In the genomic region with DNA sequence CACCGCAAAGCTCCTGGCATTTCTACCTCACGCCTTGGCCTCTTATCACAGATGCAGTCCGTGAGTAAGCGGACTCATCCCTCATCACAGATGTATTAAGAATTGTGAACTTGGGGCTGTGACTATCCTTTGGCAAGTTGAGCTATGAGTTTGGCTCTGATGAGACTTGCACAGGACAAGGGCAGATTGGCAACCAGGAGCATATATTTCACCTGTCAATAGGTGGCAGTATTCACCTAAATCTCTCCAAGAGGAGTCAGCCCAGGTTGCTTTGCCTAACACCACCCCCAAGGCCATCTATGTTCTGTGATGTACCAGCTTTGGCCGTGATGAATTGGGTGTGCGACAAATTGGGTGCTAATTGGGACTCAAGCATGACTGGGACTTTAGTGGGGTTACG, we compare ENCODE assay signal across 8 mouse cellular contexts.
A peak's percentile ranks its signal among the peaks of the same experiment; 100 is the strongest.
DNase-seq lines count a peak whose midpoint lies in the region; ATAC-seq and TF ChIP-seq lines count a peak whose summit lies in the region.

No protein-coding gene starts in this region.

- H3K4me3 ChIP-seq in hindbrain, embryonic 10.5 days, result no peak overlapping the region
- H3K4me3 ChIP-seq in hindbrain, embryonic 13.5 days, result no peak overlapping the region
- H3K4me3 ChIP-seq in forebrain, embryonic 13.5 days, result no peak overlapping the region
- H3K4me3 ChIP-seq in kidney, postnatal 0 days (replicated peaks; ENCODE audit: low read depth, low read length), result no peak overlapping the region
- H3K4me3 ChIP-seq in lung, embryonic 15.5 days, result no peak overlapping the region

- H3K27ac ChIP-seq in hindbrain, embryonic 10.5 days, result no peak overlapping the region
- no peak overlapping the region for H3K27ac ChIP-seq in hindbrain, embryonic 13.5 days
- no peak overlapping the region for H3K27ac ChIP-seq in forebrain, embryonic 13.5 days
- no peak overlapping the region for H3K27ac ChIP-seq in kidney, postnatal 0 days
- no peak overlapping the region for H3K27ac ChIP-seq in lung, embryonic 15.5 days

- peaks cover 4% of the 10 kb centered on the region; the same call in 1 of the 2 replicates for H3K27me3 ChIP-seq in hindbrain, embryonic 10.5 days (ENCODE audit: insufficient read depth, poor library complexity, severe bottlenecking)
- H3K27me3 ChIP-seq in hindbrain, embryonic 13.5 days, result 0 out of 2 replicates have a peak, but pooled peaks cover 5% of the 10 kb centered on the region
- H3K27me3 ChIP-seq in forebrain, embryonic 13.5 days, result no peaks in the 10 kb centered on the region
- no peaks in the 10 kb centered on the region for H3K27me3 ChIP-seq in kidney, postnatal 0 days (ENCODE audit: insufficient read depth, low read length)
- no peaks in the 10 kb centered on the region for H3K27me3 ChIP-seq in lung, embryonic 15.5 days

- TF ChIP-seq CTCF in kidney, postnatal 0 days (IDR thresholded peaks at IDR 0.05; ENCODE audit: low read depth), result peak; percentile 76

- peak; percentile 45 for DNase-seq in hindbrain, embryonic 10.5 days (ENCODE audit: low spot score)
- DNase-seq in adrenal gland, postnatal 10 days, result peak; percentile 45
- peak; percentile 81 for DNase-seq in kidney, postnatal 0 days (ENCODE audit: low spot score)
- peak; percentile 42 for DNase-seq in testis, postnatal 10 days (ENCODE audit: low spot score)
- no peak for DNase-seq in spleen, postnatal 14 days (ENCODE audit: low spot score in 2 of 2)

- no peaks in the 10 kb centered on the region for H3K36me3 ChIP-seq in hindbrain, embryonic 10.5 days
- no peaks in the 10 kb centered on the region for H3K36me3 ChIP-seq in hindbrain, embryonic 13.5 days
- peaks cover 3% of the 10 kb centered on the region; the same call in 1 of the 2 replicates for H3K36me3 ChIP-seq in forebrain, embryonic 13.5 days (ENCODE audit: poor library complexity, severe bottlenecking)
- no peaks in the 10 kb centered on the region for H3K36me3 ChIP-seq in kidney, postnatal 0 days (ENCODE audit: insufficient read depth, low read length)
- H3K36me3 ChIP-seq in lung, embryonic 15.5 days, result no peaks in the 10 kb centered on the region

- no peak for ATAC-seq in hindbrain, embryonic 13.5 days (ENCODE audit: low FRiP score)
- ATAC-seq in forebrain, embryonic 13.5 days, result 0 out of 2 replicates have a peak, but pooled peaks have one; percentile 41
- ATAC-seq in kidney, postnatal 0 days (replicated peaks; ENCODE audit: low FRiP score, low read depth), result peak; percentile 49; the same call in 1 of the 2 replicates
- peak; percentile 42; the same call in 1 of the 2 replicates for ATAC-seq in lung, embryonic 15.5 days (ENCODE audit: borderline replicate concordance, extremely low read depth, low FRiP score, low TSS enrichment)

- H3K4me2 ChIP-seq in hindbrain, embryonic 13.5 days, result no peak overlapping the region
- H3K4me2 ChIP-seq in forebrain, embryonic 13.5 days, result no peak overlapping the region
- no peak overlapping the region for H3K4me2 ChIP-seq in kidney, postnatal 0 days (ENCODE audit: low read length)
- H3K4me2 ChIP-seq in lung, embryonic 15.5 days, result no peak overlapping the region

- no peak overlapping the region for H3K9ac ChIP-seq in hindbrain, embryonic 13.5 days
- H3K9ac ChIP-seq in forebrain, embryonic 13.5 days, result no peak overlapping the region
- H3K9ac ChIP-seq in kidney, postnatal 0 days (ENCODE audit: low read depth, low read length), result no peak overlapping the region
- H3K9ac ChIP-seq in lung, embryonic 15.5 days, result no peak overlapping the region

- H3K9me3 ChIP-seq in hindbrain, embryonic 10.5 days, result peaks cover 8% of the 10 kb centered on the region; the same call in 1 of the 2 replicates
- peaks cover 8% of the 10 kb centered on the region; the same call in 1 of the 2 replicates for H3K9me3 ChIP-seq in hindbrain, embryonic 13.5 days
- peaks cover 5% of the 10 kb centered on the region; the same call in 1 of the 2 replicates for H3K9me3 ChIP-seq in forebrain, embryonic 13.5 days (replicated peaks)
- no peaks in the 10 kb centered on the region for H3K9me3 ChIP-seq in kidney, postnatal 0 days (replicated peaks; ENCODE audit: low read length)
- no peaks in the 10 kb centered on the region for H3K9me3 ChIP-seq in lung, embryonic 15.5 days

- peaks cover 24% of the 10 kb centered on the region for H3K4me1 ChIP-seq in hindbrain, embryonic 10.5 days (replicated peaks)
- peaks cover 14% of the 10 kb centered on the region for H3K4me1 ChIP-seq in hindbrain, embryonic 13.5 days (replicated peaks)
- peaks cover 16% of the 10 kb centered on the region for H3K4me1 ChIP-seq in forebrain, embryonic 13.5 days
- no peaks in the 10 kb centered on the region for H3K4me1 ChIP-seq in kidney, postnatal 0 days (replicated peaks; ENCODE audit: insufficient read depth, low read length)
- H3K4me1 ChIP-seq in lung, embryonic 15.5 days, result peaks cover 15% of the 10 kb centered on the region

- WGBS in hindbrain, embryonic 10.5 days, result 44% methylated on average over 7 of the region's 7 CpGs
- 45% methylated on average over 7 of the region's 7 CpGs for WGBS in hindbrain, embryonic 13.5 days
- WGBS in forebrain, embryonic 13.5 days, result 42% methylated on average over 7 of the region's 7 CpGs
- 43% methylated on average over 7 of the region's 7 CpGs for WGBS in kidney, postnatal 0 days
- 37% methylated on average over 7 of the region's 7 CpGs for WGBS in lung, embryonic 15.5 days

Comparison
In these comparisons a context has a peak if more than half of its experiments do, and no peak if none do; other contexts are left out.
1. DNase-seq: peak in hindbrain, embryonic 10.5 days (single experiment), adrenal gland, postnatal 10 days (single experiment), kidney, postnatal 0 days (single experiment) and testis, postnatal 10 days (single experiment); none in spleen, postnatal 14 days (0 of 2).